Mouse (Mus musculus): ENCODE results near the gene Fsd1. TPM values are rescaled to one million over a fixed set of nuclear protein-coding genes. Genes with fewer than 3 reads are reported as not detected.

The Fsd1 gene
- polyA plus RNA-seq, 1 experiment from 2014 or later: 106 TPM

- Histone ChIP-seq H3K27ac (ENCODE audit: low read depth, low read length) (peak overlapping the region; percentile 75), H3K4me2 (ENCODE audit: low read length) (peak overlapping the region; percentile 68), H3K36me3 (ENCODE audit: control insufficient read depth, insufficient read depth, low read length) (peaks cover 42% of the 10 kb centered on the region), H3K27me3 (replicated peaks; ENCODE audit: control insufficient read depth, insufficient read depth, low read length) (no peaks in the 10 kb centered on the region), H3K4me1 (ENCODE audit: control insufficient read depth, insufficient read depth, low read length) (peaks cover 4% of the 10 kb centered on the region), H3K9me3 (replicated peaks; ENCODE audit: control insufficient read depth, low read length) (no peaks in the 10 kb centered on the region), H3K9ac (ENCODE audit: low read length) (peak overlapping the region; percentile 40), H3K4me3 (ENCODE audit: low read depth, low read length) (peak overlapping the region; percentile 58; the same call in 1 of the 2 replicates)
- DNase-seq (ENCODE audit: low spot score) (peak; percentile 83), ATAC-seq (peak; percentile 40)
- 31% methylated on average over 14 of the region's 14 CpGs for WGBS
Observed at GRCm38 (mm10) chr17:55969560-55969959, 16.7 kb upstream of the Fsd1 start.

- peak within 1 kb of the TSS; percentile 81 for H3K9ac ChIP-seq (ENCODE audit: low read length)
- 7% methylated on average over 52 of the region's 55 CpGs for WGBS
- no peaks in the 10 kb centered on the region for H3K27me3 ChIP-seq (replicated peaks; ENCODE audit: control insufficient read depth, insufficient read depth, low read length)
Observed at GRCm38 (mm10) chr17:55969966-55970891, 16.1 kb upstream of the Fsd1 start, which contains the start of gene Shd. Shd (plus strand) TSS chr17:55970467.

GRCm38 (mm10) chr17:55971453-55971852, 14.9 kb upstream of the Fsd1 start:
- Histone ChIP-seq H3K27me3 (replicated peaks; ENCODE audit: control insufficient read depth, insufficient read depth, low read length) (no peaks in the 10 kb centered on the region), H3K9ac (ENCODE audit: low read length) (peak overlapping the region; percentile 81), H3K27ac (ENCODE audit: low read depth, low read length) (no peak overlapping the region), H3K4me2 (ENCODE audit: low read length) (peak overlapping the region; percentile 68), H3K9me3 (replicated peaks; ENCODE audit: control insufficient read depth, low read length) (no peaks in the 10 kb centered on the region), H3K4me1 (ENCODE audit: control insufficient read depth, insufficient read depth, low read length) (peaks cover 4% of the 10 kb centered on the region), H3K4me3 (ENCODE audit: low read depth, low read length) (peak overlapping the region; percentile 58), H3K36me3 (ENCODE audit: control insufficient read depth, insufficient read depth, low read length) (peaks cover 38% of the 10 kb centered on the region)
- WGBS: 24% methylated on average over 22 of the region's 22 CpGs
- no peak for ATAC-seq
- DNase-seq (ENCODE audit: low spot score): no peak

More at GRCm38 (mm10) chr17:55969966-55970891, 16.1 kb upstream of the Fsd1 start, which contains the start of gene Shd:
- peak within 1 kb of the TSS; percentile 75 for H3K27ac ChIP-seq (ENCODE audit: low read depth, low read length)
- H3K4me3 ChIP-seq (ENCODE audit: low read depth, low read length): peak within 1 kb of the TSS; percentile 58
- H3K9me3 ChIP-seq (replicated peaks; ENCODE audit: control insufficient read depth, low read length): no peaks in the 10 kb centered on the region
- H3K4me1 ChIP-seq (ENCODE audit: control insufficient read depth, insufficient read depth, low read length): peaks cover 4% of the 10 kb centered on the region
- ATAC-seq (peak; percentile 65), DNase-seq (ENCODE audit: low spot score) (peak; percentile 58)
- H3K4me2 ChIP-seq (ENCODE audit: low read length): peak within 1 kb of the TSS; percentile 68
- peaks cover 43% of the 10 kb centered on the region for H3K36me3 ChIP-seq (ENCODE audit: control insufficient read depth, insufficient read depth, low read length)

GRCm38 (mm10) chr17:55976255-55976862, 9.9 kb upstream of the Fsd1 start:
- no peaks in the 10 kb centered on the region for H3K27me3 ChIP-seq (replicated peaks; ENCODE audit: control insufficient read depth, insufficient read depth, low read length)
- H3K4me1 ChIP-seq (ENCODE audit: control insufficient read depth, insufficient read depth, low read length): peaks cover 4% of the 10 kb centered on the region; the same call in 1 of the 2 replicates
- no peaks in the 10 kb centered on the region for H3K9me3 ChIP-seq (replicated peaks; ENCODE audit: control insufficient read depth, low read length)
- peak; percentile 69 for ATAC-seq
- H3K4me2 ChIP-seq (ENCODE audit: low read length): no peak overlapping the region
- peak overlapping the region; percentile 52; the same call in 1 of the 2 replicates for H3K27ac ChIP-seq (ENCODE audit: low read depth, low read length)
- peaks cover 22% of the 10 kb centered on the region for H3K36me3 ChIP-seq (ENCODE audit: control insufficient read depth, insufficient read depth, low read length)
- H3K9ac ChIP-seq (ENCODE audit: low read length): peak overlapping the region; percentile 25; the same call in 1 of the 2 replicates
- WGBS: 19% methylated on average over 13 of the region's 13 CpGs
- peak; percentile 81 for DNase-seq (ENCODE audit: low spot score)
- H3K4me3 ChIP-seq (ENCODE audit: low read depth, low read length): no peak overlapping the region

- Histone ChIP-seq H3K9me3 (replicated peaks; ENCODE audit: control insufficient read depth, low read length) (no peaks in the 10 kb centered on the region), H3K4me3 (ENCODE audit: low read depth, low read length) (no peak overlapping the region), H3K36me3 (ENCODE audit: control insufficient read depth, insufficient read depth, low read length) (peaks cover 22% of the 10 kb centered on the region), H3K4me1 (ENCODE audit: control insufficient read depth, insufficient read depth, low read length) (no peaks in the 10 kb centered on the region), H3K4me2 (ENCODE audit: low read length) (no peak overlapping the region), H3K9ac (ENCODE audit: low read length) (no peak overlapping the region), H3K27ac (ENCODE audit: low read depth, low read length) (no peak overlapping the region), H3K27me3 (replicated peaks; ENCODE audit: control insufficient read depth, insufficient read depth, low read length) (no peaks in the 10 kb centered on the region)
- ATAC-seq (no peak), DNase-seq (ENCODE audit: low spot score) (no peak)
- 74% methylated on average over 3 of the region's 3 CpGs for WGBS
Observed at GRCm38 (mm10) chr17:55977301-55977700, 9.0 kb upstream of the Fsd1 start.

DNA sequence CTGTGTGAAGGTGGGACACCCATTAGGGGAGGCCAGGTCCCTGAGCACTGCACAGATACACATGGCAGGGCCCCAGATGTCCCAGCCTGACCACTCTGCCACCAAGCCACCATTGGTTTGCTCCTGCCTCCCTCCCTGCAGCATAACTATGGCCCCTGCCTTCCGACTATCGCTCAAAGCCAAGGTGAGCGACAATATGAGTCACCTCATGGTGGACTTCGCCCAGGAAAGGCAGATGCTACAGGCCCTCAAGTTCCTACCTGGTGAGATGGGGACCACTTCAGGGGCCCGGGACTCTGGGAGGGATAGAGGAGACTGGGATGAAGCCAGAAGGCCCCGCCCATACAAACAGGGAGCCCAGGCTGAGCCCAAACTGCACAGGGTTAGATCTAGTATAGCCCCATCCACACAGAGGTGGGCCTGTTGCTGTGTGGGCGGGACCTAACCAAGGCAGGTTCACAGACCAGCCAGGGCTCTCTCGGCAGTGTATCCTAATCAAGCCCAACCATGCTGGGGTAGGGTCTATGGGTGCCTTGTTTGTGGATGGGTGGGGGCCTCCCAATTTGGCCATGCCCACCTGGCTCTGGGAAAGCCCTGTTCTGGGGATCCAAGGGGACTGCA, 4.1 kb downstream of the Fsd1 start:
- Histone ChIP-seq H3K36me3 (ENCODE audit: control insufficient read depth, insufficient read depth, low read length) (peaks cover 50% of the 10 kb centered on the region), H3K9me3 (replicated peaks; ENCODE audit: control insufficient read depth, low read length) (no peaks in the 10 kb centered on the region), H3K4me1 (ENCODE audit: control insufficient read depth, insufficient read depth, low read length) (peaks cover 9% of the 10 kb centered on the region), H3K4me2 (ENCODE audit: low read length) (no peak overlapping the region), H3K4me3 (ENCODE audit: low read depth, low read length) (no peak overlapping the region), H3K27ac (ENCODE audit: low read depth, low read length) (no peak overlapping the region), H3K27me3 (replicated peaks; ENCODE audit: control insufficient read depth, insufficient read depth, low read length) (no peaks in the 10 kb centered on the region), H3K9ac (ENCODE audit: low read length) (no peak overlapping the region)
- 91% methylated on average over 8 of the region's 8 CpGs for WGBS
- no peak for DNase-seq (ENCODE audit: low spot score)
- ATAC-seq: no peak

DNA sequence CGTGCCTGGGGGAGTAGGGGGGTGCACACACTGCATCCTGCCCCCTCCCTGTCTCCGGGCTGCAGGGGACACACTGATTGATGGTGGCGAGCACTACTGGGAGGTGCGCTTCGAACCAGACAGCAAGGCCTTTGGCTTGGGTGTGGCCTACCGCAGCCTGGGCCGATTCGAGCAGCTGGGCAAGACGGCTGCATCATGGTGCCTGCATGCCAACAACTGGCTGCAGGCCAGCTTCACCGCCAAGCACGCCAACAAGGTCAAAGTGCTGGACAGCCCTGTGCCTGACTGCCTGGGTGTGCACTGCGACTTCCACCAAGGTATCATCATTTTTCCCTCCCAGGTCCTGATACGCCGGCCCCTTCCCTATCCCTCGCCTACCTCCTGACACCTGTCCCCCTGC, 9.7 kb downstream of the Fsd1 start:
- ATAC-seq (no peak), DNase-seq (ENCODE audit: low spot score) (no peak)
- 87% methylated on average over 15 of the region's 15 CpGs for WGBS
- Histone ChIP-seq H3K36me3 (ENCODE audit: control insufficient read depth, insufficient read depth, low read length) (peaks cover 47% of the 10 kb centered on the region), H3K9me3 (replicated peaks; ENCODE audit: control insufficient read depth, low read length) (no peaks in the 10 kb centered on the region), H3K4me1 (ENCODE audit: control insufficient read depth, insufficient read depth, low read length) (0 out of 2 replicates have a peak, but pooled peaks cover 5% of the 10 kb centered on the region), H3K27me3 (replicated peaks; ENCODE audit: control insufficient read depth, insufficient read depth, low read length) (peaks cover 8% of the 10 kb centered on the region), H3K4me3 (ENCODE audit: low read depth, low read length) (no peak overlapping the region), H3K9ac (ENCODE audit: low read length) (no peak overlapping the region), H3K27ac (ENCODE audit: low read depth, low read length) (no peak overlapping the region), H3K4me2 (ENCODE audit: low read length) (no peak overlapping the region)

- Histone ChIP-seq H3K4me3 (ENCODE audit: low read depth, low read length) (no peak overlapping the region), H3K4me1 (ENCODE audit: control insufficient read depth, insufficient read depth, low read length) (no peaks in the 10 kb centered on the region), H3K27ac (ENCODE audit: low read depth, low read length) (no peak overlapping the region), H3K36me3 (ENCODE audit: control insufficient read depth, insufficient read depth, low read length) (peaks cover 16% of the 10 kb centered on the region), H3K27me3 (replicated peaks; ENCODE audit: control insufficient read depth, insufficient read depth, low read length) (peaks cover 8% of the 10 kb centered on the region), H3K9me3 (replicated peaks; ENCODE audit: control insufficient read depth, low read length) (no peaks in the 10 kb centered on the region), H3K9ac (ENCODE audit: low read length) (no peak overlapping the region), H3K4me2 (ENCODE audit: low read length) (no peak overlapping the region)
- WGBS: 9% methylated on average over 30 of the region's 30 CpGs
- 0 out of 2 replicates have a peak, but pooled peaks have one; percentile 21 for ATAC-seq
- no peak for DNase-seq (ENCODE audit: low spot score)
Observed at GRCm38 (mm10) chr17:55999794-56000499, 13.6 kb downstream of the Fsd1 start.
